Mouse (Mus musculus): Measurements from ENCODE around the gene Col27a1.

The Col27a1 gene

DNA sequence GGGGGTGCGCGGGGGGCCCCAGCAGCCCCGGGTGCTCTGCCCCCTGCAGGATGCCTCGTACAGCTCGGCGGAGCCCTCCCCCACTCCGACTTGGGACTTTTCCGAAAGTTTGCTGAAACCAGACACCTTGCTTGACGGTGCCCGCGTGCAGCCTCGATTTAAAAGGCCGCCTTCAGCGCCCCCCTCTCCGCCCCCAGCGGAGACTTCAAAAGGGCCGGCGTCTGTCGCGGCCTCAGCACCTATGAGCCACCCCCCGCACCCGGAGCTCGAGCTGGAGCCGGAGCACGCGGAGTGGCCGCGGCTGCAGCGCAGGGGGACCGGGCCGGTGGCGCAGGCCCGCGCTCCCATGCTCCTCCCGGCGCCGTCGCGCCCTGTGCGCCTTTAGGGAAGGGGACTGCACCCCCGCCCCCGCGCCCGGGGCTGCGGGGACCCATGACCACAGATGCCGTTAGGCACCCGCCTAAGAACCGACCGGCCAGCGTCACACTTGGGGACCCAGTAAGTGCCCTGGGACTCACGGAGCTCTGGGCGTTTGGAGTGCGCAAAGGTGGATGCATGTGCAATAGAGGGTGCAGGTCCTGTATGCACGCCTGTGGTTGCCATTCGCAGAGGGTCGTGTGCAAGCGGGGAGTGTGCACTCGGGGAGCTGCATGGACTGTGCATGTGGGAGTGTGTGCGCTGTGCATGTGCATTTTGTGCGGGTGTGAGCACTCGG, at the start of gene Col27a1:
TSS of gene Col27a1 (plus strand) at position 98 of the 715 bp plus-strand sequence.
- DNase-seq (ENCODE audit: low read depth, low spot score) = peak; percentile 12

DNA sequence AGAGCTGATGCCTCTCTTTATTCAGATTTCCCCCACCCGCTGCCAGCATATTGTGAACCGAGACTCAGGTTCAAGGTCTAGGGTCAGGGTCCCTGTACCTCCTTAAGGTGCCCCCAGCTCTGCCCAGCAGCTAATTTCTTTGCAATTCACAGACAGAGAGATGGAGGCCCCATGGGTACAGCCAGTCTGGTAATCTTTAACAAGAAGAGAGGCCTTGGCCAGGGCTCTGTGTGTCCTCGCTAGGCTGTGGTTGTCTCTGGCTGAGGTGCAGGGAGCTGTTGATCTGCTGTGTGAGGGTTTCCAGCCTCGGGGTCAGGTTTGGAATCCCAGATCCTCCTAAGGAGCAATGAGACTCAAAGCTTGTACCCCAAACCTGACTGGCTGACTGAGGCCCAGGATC, 48.2 kb upstream of the Col27a1 start:
- no peak for DNase-seq (ENCODE audit: low read depth, low spot score)

DNA sequence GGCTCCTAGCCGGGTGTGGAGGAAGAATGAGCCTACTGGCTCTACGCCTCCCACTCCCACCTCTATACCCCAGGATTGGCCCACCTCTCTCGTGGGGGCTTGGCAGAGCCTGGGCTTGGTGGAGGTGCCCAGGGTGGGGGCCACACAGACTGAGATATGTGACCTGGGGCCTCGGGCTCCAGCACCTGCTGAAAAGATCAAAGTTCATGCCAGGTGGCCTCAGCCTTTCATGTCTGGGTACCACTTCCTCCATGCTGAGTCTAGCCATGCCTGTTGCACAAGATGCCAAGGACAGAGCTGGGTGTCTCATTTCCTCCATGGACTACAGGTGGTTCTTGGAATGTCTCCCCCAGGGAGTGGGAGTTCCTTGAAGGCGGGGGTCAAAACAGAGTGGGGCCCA, 47.5 kb upstream of the Col27a1 start:
- no peak for DNase-seq (ENCODE audit: low read depth, low spot score)

DNA sequence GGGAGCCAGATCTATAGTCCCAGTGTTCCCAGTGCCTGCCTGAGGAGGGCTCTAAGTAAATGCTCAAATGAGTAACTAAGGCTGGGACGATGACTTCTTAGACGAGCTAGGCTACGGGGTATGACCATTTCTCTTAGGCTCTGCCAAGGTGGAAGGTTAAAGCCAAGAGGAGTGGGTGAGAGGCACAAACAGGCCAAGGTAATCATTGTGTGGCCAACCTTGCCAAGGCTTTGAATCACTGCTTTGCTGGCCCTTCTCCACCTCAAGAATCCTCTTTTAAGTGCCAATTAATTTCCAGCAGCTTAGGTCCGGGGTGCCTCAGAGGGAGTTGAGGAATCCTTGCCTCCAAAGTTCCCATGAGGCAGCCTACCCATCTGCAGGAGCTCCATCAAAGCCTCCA, 43.7 kb upstream of the Col27a1 start:
- no peak for DNase-seq (ENCODE audit: low read depth, low spot score)

DNA sequence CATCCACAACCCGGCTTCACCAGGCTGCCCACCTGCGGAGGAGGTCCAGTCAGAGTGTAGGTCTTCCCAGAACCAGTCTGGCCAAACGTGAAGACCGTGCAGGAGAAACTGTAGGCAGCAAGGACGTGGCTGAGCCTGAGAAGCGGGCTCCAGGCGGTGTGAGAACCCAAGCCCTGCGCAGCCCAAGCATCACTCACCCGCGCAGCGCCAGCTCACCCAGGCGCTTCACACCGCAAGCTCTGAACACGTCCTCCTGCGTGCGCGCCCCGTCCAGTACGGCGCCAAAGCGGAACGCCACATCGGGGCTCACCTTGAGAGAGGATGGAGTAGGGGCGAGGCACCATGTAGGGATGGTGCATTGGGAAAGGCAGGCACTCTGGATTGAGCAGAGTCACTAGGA, 42.7 kb upstream of the Col27a1 start:
- no peak for DNase-seq (ENCODE audit: low read depth, low spot score)

DNA sequence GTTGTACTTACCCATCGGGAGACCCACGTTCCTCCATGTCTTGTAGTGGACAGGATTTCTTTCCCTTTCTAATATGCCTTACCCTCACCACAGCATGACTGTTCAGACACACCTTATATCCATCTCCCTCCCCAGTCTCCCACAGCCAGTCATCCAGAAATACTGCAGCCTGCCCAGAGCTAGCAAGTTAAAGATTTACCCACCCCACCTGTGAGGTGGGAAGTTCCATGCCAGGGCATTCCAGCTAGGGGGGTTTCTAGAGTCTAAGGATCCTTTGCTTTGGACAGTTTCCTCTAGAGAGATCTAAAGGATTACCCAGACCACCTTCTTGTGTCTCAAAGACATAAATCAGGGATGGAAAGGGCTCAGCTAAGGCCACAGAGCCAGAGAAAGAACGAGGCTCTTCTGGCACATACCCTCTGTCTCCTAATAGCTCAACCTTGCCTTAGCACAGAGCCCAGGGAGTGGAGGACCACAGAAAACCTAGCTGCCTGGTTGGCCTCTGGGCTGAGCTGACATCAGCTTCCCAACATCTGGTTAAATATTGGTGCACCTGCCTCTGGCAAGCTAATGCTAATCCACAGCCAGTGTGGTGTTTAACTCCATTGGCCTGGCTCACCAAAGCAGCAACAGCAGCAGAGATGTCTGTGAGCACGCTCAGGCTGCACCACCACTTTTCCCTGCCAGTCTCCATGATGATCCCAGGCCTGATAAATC, 41.7 kb upstream of the Col27a1 start, which contains the start of gene Kif12:
TSS of gene Kif12 (minus strand) at position 163 of the 717 bp plus-strand sequence.
- DNase-seq (ENCODE audit: low read depth, low spot score) = no peak

DNA sequence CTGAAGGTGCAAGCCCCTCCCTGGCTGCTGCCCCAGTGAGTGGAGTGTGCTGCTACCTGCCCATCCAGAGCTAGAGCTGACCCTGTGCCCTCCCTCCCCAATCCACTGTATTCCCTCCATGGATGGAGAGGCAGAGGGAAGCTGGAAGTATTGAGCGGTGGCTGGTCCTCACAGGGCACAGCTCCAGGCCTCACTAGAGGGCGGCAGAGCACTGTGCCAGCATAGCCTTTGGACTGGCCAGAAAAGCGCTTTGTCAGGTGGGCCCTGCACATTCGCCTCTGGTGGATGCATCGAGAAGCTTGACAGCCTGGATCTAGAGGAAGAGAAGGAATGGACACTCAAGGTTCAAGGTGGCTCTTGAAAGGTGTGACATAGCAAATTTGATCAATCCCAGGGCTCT, 32.2 kb upstream of the Col27a1 start:
- no peak for DNase-seq (ENCODE audit: low read depth, low spot score)

DNA sequence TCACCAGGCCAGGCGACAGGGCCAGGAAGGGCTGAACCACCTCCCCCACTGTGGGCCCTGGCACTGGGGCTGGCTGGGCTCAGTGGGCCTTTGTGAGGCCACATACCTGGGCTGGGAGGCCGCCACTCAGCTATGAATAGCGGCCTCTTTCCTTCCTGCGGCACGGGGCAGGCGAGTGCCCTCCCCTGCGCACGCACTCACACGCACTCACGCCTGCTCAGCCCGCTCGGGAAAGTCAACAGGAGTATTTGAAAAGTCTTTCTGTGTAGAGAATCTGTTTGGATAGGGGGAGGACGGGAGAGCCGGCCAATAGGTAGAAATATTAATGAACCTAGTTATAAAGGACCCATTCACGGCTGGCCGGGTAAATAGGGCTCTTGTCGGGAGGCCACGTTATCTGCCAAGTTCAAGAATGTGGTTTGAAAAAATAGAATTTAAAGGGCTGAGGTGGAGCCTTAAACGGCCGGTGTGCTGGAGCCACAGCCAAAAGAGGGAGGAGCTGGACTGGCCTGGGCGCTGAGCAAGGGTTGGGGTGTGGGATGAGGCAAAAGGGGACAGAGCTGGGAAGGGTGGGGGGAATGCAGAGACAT, 27.4 kb upstream of the Col27a1 start:
- DNase-seq (ENCODE audit: low read depth, low spot score) = no peak

DNA sequence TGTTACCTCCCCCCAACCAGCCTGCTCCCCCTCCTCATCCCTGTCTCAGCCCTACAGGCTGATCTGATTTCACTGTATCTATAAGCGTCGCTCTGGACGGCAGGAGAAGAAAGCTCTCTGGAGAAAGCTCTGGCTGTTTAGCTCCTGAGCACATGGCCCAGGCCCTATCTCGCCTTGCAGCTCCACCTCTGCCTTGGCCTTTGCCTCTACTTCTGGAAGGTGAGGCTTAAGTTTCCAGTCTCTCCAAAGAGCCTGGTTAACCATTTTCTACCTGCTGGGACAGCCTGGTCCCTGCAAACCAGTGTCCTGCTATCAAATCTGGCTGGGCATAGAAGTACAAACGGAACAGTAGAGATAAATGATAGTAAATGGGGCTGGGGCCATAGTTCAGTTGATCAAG, 22.2 kb upstream of the Col27a1 start:
- no peak for DNase-seq (ENCODE audit: low read depth, low spot score)

DNA sequence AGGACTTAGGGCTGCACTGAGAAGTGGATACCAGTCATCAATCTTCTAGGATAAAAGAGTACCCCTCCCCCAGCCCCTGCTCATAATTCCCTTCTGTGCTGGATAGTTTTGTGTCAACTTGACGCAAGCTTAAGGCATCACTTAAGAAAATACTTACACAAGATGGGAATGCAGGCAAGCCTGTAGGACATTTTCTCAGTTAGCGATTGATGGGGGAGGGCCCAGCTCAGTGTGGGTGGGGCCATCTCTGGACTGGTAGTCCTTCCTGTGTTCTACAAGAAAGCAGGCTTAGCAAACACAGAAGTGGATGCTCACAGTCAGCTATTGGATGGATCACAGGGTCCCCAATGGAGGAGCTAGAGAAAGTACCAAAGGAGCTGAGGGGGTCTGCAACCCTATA, 19.4 kb upstream of the Col27a1 start:
- no peak for DNase-seq (ENCODE audit: low read depth, low spot score)

DNA sequence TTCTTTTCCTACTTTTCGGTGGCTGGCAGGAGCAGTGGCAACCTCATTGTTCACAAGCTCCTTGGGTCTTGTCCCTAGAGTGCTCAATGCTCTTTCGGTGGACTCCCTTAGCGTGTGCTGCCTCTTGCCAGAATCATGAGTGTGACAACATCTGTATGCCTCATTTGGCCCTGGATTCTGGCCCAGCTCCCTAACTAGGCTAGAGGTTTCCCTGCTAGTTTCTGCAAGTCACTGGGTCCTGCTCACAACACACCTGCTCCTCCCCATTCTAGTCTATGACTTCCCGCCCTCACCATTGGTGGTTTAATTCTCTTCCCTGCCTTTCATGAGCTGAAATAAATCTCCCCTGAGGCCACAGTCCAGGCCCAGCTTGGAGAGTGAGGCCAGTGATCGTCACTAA, 14.4 kb upstream of the Col27a1 start:
- no peak for DNase-seq (ENCODE audit: low read depth, low spot score)

DNA sequence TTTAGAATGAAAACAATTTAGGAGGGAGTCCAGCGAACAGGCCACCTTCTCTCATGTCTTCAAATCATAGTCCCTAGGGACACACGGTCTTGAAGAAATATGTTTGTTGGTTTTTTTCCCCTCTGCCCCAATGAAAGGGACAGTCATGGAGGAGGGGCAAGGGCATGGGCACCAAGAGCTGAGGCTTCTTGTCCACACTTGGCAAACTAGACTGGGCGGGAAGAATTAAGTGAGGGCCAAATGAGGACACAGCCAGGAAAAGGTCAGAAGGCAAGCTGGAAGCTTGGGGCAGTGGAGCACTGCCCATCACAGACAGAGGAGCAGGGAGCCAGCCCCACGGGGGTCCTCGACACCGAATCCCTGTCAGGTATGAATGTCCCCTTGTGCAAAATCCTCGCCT, 9.9 kb upstream of the Col27a1 start:
- DNase-seq (ENCODE audit: low read depth, low spot score) = no peak

DNA sequence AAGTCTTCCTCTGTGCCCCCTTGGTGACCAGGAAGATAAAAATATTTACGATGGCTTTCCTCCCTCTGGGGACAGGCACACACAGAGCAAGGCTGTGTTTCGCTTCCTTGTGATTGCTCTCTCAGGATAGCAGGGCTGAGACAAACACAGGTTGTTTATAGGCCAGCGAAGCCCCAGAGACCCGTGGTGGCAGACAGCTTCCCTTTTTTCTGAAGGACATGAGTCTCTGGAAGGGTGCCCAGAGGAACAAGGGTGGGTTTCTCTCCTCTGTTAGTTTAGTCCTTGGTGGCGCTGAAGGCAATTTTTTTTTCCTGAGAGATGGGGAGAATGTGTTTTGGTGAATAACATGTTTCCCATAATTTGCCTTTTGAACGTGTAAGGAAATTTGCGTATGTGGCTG, 8.2 kb upstream of the Col27a1 start:
- no peak for DNase-seq (ENCODE audit: low read depth, low spot score)

DNA sequence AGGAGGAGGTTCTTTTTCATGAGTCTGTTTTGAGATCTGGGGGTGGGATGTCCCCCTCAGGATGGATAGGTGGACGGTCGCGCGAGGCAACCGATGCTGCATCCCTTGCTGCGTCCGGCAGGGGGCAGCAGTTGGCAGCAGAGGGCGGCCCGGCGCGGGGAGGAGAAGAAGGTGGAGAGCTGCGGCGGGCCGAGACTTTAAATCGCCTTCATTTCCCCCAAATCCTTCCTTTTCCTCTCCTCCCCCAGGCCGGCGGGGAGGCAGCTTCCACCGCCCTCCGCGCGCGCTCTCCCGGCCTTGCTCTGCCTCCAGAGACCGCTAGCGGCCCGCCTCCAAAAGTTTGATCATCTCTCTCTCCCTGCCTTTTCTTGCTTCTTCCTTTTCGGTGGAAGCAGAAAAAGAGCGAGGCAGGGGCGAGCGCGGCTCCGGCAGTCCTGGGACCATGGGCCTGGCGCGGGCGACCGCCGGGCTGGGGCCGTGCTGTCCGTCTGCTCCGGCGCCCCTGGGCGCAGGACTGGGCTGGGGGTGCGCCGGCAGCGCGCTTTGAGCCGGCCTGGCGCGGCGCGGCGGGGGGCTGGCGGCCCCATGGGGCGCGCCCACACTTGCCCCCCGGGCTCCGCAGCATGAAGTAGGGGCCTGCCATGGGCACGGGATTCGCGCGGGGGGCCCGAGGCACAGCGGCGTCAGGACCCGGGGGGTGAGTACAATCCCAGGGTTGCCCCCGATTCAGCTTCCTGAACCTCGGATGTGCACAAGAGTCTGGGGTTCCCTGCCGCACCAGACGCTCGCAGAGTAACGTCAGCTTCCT, 1.6 kb downstream of the Col27a1 start:
- peak; percentile 57 for DNase-seq (ENCODE audit: low read depth, low spot score)

DNA sequence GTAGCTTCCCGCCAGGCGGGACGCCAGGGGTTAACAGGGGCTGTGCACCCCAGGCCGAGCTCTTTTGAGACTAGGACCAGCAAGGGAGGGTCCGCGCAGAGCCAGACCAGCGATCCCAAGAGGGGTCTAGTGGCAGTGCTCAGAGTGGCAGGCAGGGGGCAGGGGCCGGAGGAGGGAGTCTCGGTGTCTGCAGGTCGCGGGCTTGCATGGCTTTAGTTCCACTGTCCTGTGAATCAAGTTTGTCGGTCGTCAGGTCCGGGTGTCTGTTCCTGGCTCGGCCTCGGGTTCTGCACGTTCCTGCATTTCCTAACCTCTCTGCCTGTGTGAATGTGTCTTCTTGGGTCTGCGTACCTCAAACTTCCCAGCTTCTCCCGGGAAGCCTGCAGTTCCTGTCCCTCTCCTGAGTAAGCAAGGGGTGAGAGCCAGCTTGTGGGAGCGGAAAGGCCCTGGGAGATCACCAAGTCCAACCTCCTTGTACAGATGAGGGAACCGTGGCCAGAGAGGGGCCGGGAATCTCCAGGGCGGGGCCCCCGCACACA, 2.3 kb downstream of the Col27a1 start:
- no peak for DNase-seq (ENCODE audit: low read depth, low spot score)

DNA sequence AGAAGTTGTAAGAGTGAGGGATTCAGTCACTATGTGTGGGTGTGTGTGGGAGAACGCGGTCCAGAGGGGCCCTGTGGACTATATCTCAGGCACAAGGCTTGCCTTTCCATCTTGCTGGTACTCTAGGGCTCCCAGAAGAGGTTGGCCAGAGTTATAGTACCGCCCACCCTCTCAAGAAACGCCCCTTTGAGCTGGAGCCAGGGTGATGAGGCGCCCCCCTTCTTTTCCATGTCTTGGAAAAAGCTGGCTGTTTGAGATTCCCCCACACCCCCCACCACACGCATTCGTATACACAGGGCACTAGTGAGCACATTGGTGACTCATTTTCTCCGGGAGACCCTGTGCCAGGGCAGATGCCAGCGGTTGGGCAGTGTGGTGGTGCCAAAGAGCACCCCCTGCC, 2.8 kb downstream of the Col27a1 start:
- DNase-seq (ENCODE audit: low read depth, low spot score) = no peak

DNA sequence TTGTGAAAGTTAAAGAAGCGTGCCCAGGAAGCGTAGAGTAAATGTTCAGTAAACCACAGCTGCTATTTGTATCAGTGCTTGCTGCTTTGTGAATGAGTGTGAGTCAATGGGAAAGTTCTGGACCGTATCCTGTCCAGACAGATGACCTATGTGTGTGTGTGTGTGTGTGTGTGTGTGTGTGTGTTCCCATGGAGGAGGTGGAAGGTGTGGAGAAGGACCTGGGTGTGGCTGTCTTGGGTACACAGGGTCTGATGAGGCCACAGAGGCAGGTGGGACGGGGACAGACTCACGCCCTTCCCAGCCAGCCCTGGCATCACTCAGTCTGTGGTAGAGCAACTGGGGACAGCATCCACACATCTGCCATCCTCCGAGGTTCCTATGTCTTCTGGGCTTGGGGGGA, 3.7 kb downstream of the Col27a1 start:
- DNase-seq (ENCODE audit: low read depth, low spot score) = no peak

DNA sequence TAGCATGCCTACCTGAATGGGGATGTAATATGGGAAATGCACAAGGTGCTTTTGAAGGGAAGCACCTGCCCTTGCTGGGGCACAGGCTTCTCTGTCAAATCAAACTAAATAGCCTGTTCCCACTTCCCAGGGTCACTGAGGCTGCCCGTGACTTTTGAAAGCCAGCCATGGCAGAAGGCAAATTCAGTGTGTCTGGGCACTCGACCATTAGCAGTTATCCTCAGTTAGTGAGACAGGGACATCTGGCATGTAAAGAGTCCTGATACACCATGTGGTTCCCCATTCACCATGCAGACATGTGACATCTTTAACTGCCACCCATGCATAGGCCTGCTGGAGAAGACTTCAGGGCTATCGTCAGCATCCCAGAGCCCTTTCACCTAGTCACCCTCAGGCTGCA, 5.3 kb downstream of the Col27a1 start:
- DNase-seq (ENCODE audit: low read depth, low spot score) = no peak

DNA sequence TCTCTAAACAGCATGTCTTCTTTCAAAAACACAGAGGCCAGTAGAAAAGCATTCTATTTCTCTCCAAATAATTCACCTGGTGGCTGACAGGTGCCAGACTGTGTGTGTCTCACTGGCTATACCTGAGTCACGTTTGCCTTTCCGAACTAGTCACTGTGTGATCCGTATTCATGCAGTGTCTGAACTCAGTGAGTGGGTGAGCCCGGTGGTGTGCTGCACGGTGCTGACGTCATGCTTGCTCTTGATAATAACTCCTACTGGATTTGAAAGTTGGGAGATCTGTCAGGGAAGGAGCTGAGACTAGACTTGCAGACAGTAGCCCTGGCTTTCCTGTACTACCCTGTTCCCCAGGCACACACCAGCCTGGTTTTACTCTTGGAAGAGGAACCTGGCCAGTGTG, 5.8 kb downstream of the Col27a1 start:
- DNase-seq (ENCODE audit: low read depth, low spot score) = no peak

DNA sequence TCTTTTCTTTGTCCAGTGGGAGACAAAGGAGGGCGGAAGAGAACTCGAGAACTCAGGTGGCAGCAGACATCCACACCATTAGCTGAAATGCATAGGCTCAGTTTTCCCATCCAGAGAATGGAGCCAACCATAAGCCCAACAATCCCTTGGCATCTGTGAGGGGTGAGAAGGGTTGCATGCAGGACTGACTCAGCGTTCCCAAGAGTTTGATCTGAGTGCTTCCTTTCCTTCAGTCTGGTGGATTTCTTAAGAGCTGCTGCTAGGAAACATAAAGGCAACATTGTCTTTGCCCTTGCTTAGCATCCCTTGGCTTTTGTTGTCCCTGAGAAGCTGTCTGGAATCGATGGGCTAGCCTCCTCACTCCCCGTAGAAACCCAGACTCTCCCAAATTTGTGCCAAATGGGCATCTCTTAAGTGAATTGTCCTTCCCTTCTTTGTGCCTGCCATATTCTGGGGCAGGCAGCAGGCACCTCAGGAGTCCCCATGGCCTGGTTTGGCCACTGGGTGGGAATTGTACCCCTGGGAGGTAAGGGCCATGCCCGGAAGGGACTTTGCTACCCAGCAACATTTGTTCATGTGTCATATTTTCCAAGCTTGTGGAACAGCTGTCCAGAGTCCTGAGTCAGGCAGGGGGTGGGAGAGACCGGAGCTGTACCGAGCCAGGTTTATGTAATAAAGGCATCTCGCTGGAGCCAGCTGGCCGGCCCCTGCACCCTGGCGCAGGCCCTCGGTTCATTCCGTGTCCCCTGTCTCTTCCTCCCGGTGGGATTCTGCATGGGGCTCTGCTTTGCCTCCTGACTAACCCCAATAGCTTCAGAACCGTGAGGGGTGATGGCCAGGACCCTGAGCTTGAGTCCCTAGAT, 7.5 kb downstream of the Col27a1 start:
- DNase-seq (ENCODE audit: low read depth, low spot score) = no peak

DNA sequence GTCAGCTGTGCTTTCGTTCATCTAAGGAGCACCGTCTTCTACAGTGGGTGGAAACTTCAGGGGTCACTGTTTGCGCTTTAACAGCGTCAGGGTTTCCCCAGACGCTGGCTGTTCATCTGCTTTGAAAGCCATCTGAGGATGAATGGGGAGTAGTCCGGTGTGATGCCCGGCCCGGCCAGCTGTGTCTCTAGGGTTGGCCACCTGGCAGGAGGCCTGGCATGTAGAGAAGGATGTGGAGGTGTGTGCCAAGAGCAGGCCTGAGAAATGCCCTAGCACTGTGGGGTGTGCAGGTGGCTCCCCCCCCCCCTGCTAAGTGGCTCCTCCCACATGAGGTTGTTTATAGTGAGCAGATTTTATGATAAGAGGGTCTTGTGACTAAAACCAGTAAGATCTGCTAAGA, 8.4 kb downstream of the Col27a1 start:
- DNase-seq (ENCODE audit: low read depth, low spot score) = no peak
